Mouse (Mus musculus) 416B (cell line): Measurements from ENCODE around the gene Rpl29.
A peak's percentile ranks its signal among the peaks of the same experiment; 100 is the strongest.

ENCODE experiments used
- DNase-seq: peaks from one replicate; pipeline ENCODE4 v3.0.0; 2011; ENCODE audit warnings: low read depth

The Rpl29 gene

GRCm38 (mm10) chr9:106473081-106473752 lies 44.0 kb downstream of the Rpl29 start:
- no peak for DNase-seq

DNA sequence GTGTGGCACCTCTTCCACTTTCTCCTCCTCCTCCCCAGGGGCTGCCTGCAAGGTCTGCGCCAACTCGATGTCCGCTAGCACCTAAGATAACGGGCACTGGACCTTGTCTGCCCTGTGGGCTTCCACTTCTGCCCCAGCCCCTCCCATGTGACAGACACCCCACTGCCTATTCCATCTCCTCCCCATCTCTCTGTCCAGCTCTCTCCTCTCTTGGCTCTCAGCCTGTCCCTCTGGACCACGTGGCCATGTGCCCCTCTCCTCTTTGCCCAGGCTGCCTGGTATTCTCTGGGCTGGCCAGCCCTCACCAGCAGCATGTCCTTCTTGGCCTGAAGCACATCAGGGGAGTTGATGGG lies 44.5 kb downstream of the Rpl29 start:
- no peak for DNase-seq

DNA sequence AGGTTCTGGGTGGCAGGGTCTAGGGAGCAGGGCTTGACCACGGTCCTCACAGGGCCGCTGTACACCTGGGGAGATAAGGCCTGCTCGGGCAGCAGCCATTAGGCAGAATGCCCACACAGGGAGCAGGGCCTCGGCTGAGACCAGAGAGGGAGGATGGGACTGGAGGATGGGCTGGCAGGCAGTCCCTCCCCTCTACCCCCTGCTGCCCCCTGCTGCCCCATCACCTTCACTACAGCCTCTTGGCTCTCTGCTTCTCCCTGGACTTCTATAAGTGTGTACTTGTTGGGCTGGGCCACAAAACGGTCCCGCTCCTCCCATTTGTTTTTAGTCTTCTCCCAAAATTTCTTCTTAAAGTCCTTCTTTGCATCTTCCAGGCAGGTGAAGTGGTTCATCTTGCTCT lies 45.2 kb downstream of the Rpl29 start:
- DNase-seq = peak; percentile 91

DNA sequence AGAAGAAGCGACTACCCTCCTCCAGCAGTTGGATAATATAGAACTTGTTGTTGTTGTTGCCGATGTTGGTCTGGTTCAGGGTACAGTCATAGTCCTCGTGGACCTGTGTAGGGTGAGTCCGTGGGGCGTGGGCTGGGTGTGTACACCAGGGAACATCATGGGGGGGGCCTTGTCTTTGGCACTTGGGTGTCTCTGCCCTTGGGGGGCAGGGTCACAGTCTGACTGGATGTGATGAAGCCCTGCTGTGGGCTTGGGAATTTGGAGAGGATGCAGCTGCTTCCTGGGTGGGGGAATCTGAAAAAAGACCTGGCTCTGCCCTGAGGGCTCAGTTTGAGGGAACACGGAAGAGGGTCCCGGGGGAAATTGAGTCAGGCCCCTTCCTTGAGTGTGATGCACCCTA lies 45.8 kb downstream of the Rpl29 start:
- DNase-seq = peak; percentile 50

- no peak for DNase-seq
These were observed 46.4 kb downstream of the Rpl29 start, which contains the start of gene Rrp9 for GRCm38 (mm10) chr9:106475663-106476001. Rrp9 (plus strand) TSS chr9:106475963.

- DNase-seq = peak; percentile 83
These were observed 47.0 kb downstream of the Rpl29 start for GRCm38 (mm10) chr9:106476002-106476923.

DNA sequence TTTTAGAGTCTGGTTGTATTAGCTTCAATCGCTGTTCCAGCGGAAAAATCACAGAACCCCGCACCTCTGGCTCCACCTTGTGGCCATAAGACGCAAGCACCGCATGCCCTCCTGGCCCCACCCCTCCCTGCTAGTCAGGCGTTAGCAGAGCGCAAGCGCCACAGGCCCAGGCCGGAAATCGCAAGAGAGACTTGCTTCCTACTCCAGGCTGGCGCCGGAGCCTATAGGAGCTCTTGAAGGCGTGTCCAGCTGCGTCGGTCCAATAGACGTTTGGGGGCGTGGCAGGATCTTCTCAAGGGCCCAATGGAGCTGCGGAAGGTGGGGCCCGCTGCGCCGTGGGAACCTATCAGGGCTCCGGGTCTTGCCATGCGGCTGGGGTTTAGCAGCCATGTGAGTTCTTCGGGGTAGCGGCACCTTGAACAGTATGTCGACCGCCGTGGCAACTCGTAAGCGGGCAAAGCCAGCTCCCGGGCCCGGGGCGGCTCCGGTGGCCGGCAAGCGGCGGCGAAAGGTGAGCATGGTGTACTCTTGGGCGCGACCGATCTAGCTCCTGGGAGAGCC lies 47.8 kb downstream of the Rpl29 start, which contains the start of gene Parp3:
Gene Parp3, minus strand, starts transcription at position 26 of the 561 bp plus-strand sequence.
- DNase-seq = peak; percentile 100

GRCm38 (mm10) chr9:106477649-106478048 lies 48.4 kb downstream of the Rpl29 start:
- DNase-seq = peak; percentile 18

- no peak for DNase-seq
These were observed 48.8 kb downstream of the Rpl29 start for GRCm38 (mm10) chr9:106478101-106478500.

DNA sequence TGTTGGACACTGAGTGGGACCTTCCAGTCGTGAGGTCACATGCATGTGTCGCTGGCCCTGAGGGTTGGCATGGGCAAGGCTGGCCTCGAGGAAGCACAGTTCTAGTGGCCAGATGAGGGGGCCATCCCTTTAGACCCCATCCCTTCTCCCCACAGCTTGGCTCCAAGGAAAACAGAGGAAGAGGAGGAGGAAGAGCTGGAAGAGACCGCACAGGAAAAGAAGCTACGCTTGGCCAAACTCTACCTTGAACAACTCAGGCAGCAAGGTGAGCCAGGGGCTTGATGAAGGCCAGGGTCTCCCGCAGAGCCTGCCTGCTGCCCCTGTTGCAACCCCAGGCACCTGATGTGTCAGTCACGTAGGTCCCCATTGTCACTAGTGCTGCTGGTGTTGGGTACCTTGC lies 51.3 kb downstream of the Rpl29 start:
- no peak for DNase-seq

DNA sequence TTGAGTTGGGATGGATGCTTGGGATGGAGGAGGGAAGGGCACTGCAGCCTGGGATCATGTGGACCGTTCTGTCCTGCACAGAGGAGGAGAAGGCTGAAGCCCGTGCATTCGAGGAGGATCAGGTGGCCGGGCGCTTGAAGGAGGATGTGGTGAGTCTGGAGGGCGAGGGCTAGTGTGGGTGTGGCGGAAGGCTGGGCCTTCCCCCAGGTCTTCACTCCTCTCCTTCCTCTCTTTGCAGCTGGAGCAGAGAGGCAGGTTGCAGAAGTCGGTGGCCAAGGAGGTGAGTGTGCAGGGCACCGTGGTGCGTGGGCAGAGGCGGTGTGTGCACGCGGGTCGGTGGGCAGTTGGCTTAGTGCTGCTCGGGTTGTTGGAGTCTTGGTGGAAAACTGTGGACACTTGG lies 51.8 kb downstream of the Rpl29 start:
- DNase-seq = peak; percentile 50
